Mouse (Mus musculus) cortical plate, adult 2 months (tissue): ENCODE measurements around the gene Olfr1330.

Experiments used
- CTCF ChIP-seq: fragments of 200-500 bp; IDR thresholded peaks from 2 replicates; pipeline ENCODE4 v1.5.1; 2011; ENCODE audit warnings: mild to moderate bottlenecking, control low read depth, low read length; ENCODE audit not compliant: insufficient read depth; ENCODE audit errors: extremely low read depth
- POLR2A ChIP-seq: fragments of 200-500 bp; IDR thresholded peaks from 2 replicates; pipeline ENCODE4 v1.6.1; 2011; ENCODE audit warnings: mild to moderate bottlenecking, low read length, control low read depth; ENCODE audit not compliant: insufficient read depth; ENCODE audit errors: extremely low read depth

DNA sequence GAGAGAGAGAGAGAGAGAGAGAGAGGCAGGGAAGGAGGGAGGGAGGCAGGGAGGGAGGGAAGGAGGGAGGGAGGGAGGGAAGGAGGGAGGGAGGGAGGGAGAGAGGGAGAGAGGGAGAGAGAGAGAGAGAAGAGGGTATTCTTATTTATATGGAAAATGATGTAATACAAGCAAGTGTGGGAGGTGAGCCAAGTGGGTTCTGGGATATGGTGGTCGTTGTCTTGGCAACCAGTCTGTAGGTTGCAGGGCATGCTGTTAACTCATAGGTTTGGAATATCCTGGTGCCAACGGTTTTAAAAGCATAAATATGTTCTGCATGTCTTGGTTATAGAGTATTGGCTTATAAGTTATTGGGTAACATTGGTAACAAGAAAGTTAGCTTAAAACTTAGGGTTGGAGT, 13.6 kb downstream of the Olfr1330 start:
- TF ChIP-seq CTCF (no peak), POLR2A (no peak)
